Mouse (Mus musculus) kidney, adult 8-10 months (tissue): Measurements from ENCODE around the gene Myo5c.

Experiments
- DNase-seq, 2 experiments: peaks; one replicate each; pipeline ENCODE4 v3.0.0; 2022

Gene Myo5c

DNA sequence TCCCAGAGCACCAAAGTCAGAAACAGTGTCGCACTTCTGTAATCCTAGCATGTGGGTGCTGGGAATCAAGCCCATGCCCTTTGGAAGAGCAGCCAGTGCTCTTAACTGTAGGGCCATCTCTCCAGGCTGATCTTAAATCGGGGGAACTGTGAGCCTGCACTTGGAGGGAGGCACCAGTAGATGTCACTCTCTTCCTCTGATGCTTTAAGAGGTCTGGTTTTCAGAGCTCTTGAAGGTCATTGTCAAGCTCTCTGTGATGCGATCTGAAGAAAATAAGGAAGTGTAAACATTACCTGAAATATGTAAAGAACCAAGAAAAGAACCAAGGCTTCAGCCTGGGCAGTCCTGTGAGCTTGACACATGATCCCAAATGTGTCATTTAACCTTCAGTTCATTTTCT lies 51.0 kb downstream of the Myo5c start:
- peak; percentile 29 to 60 for DNase-seq

DNA sequence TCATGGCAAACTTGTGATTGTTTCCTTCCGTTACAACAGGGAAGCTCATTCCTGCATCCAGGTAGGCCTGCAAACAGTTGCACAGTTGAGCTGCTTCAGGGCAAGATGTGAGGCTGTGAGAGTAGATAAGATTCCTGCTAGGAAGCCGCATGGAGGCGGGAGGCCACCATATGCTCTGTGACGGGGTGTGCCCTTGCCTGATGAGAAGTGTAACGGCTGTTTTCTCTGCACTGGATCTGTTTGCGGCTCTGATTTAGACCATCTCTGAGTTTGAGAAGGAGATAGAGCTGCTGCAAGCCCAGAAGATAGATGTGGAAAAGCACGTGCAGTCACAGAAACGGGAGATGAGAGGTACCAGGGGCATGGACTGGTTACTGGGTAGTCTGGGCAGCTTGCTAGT lies 51.8 kb downstream of the Myo5c start:
- DNase-seq = no peak

- no peak for DNase-seq
Measured at GRCm38 (mm10) chr9:75285363-75285762, 53.5 kb downstream of the Myo5c start.

DNA sequence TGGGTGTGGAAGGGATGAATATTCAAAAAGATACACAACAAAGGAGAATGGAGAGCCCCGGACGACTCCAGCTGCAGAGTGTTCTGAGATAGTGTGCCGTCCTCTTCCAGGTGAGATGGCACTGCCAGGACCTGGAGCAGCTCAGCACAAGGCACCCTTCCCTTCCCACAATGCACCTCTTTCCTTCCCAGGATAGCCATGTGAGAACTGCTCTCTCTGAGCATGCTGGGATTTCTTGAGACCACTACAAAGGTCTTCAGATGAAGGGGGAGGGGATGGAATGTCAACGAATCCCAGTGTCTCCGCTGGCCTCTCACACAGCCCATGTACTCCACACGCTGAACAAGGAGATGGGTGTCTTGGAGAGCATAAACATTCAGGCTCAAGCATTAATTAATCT lies 55.8 kb downstream of the Myo5c start:
- DNase-seq = no peak

GRCm38 (mm10) chr9:75289545-75289944 lies 57.7 kb downstream of the Myo5c start:
- DNase-seq = peak in 1 of 2 experiments; percentile 21

DNA sequence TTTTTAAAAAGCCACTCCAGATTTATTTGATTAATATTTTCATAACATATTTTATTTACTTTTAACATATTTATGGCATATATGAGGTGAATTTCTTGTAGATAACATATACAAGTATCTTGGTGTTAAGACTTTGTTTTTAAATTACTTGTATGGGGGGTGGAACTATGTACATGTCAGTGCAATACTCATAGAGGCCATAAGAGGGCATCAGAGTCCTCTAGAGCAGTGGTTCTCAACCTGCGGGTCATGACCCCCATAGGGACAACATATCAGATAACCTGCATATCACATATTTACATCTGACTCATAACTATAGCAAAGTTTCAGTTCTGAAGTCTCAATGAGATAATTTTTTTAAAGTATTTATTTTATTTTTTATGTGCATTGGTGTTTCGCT lies 67.5 kb downstream of the Myo5c start:
- DNase-seq = no peak

- DNase-seq = no peak
Measured at GRCm38 (mm10) chr9:75303033-75303432, 71.2 kb downstream of the Myo5c start.

GRCm38 (mm10) chr9:75303701-75304261 lies 72.0 kb downstream of the Myo5c start:
- no peak for DNase-seq

DNA sequence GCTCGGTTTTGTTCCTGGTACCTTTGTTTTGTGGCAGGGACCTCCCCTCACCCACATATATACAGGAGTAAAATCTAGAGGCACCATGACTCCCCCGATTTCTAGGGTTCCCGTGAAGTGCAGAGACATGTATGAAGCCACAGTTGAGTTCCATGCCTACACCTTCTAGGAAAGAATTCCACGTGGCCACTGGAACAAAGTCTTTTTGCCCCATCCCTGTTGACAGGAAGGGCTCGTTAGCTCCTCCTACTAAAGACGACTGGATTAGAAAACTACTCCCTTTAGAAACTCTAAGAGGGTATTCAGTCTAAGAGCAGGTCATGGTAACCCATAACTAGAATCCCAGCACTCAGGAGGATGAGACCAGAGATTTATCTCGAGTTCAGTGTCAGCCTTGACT lies 72.5 kb downstream of the Myo5c start:
- DNase-seq = no peak

- no peak for DNase-seq
Measured at GRCm38 (mm10) chr9:75306126-75306898, 74.5 kb downstream of the Myo5c start, which contains the start of gene Gnb5. Gnb5 (plus strand) TSS chr9:75306288.

GRCm38 (mm10) chr9:75307015-75307414 lies 75.2 kb downstream of the Myo5c start:
- DNase-seq = no peak

DNA sequence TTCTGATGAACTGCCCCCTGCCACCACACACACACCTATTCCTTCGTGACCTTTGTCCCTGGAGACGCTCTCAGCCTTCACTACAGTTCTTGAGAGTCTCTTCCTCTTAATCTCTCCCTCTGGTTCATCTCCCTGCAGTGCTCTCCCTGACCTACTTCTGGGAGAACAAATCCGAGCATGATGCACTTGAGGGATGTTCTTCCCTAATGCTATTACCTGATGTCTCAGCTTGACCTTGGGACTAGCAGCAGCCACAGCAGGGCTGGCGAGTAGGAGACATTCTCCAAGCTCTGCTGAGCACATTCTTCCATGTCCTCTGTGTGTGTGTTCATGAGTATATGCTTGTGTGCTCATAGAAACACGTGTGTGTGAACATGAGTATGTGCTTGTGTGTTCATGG lies 76.8 kb downstream of the Myo5c start:
- no peak for DNase-seq

- peak; percentile 48 to 80 for DNase-seq
Measured at GRCm38 (mm10) chr9:75312008-75312407, 80.2 kb downstream of the Myo5c start.

- no peak for DNase-seq
Measured at GRCm38 (mm10) chr9:75313138-75313831, 81.5 kb downstream of the Myo5c start.

- peak; percentile 41 to 66 for DNase-seq
Measured at GRCm38 (mm10) chr9:75313832-75314516, 82.2 kb downstream of the Myo5c start.

GRCm38 (mm10) chr9:75314517-75315105 lies 82.8 kb downstream of the Myo5c start:
- no peak for DNase-seq

DNA sequence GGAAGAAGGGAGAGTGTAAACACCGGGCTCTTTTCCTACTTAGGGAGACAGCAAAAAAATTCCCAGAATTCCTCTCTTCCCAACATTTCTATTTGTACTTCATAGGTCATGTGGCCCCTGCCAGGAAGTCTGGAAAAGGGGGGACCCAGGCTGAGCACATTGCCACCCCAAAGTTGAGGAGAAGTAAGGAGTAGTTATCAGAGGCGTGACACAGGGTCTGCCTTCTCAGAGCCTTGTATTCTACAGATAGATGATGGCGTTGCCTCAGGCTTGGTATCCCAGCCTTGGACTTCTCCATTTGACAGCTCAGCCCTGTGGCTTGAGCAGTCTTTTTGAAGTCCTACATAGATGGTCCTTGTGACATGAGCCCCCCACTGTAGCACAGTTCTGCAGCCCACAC lies 83.4 kb downstream of the Myo5c start:
- DNase-seq = no peak

GRCm38 (mm10) chr9:75316771-75317170 lies 85.0 kb downstream of the Myo5c start:
- DNase-seq = no peak

GRCm38 (mm10) chr9:75318196-75318595 lies 86.4 kb downstream of the Myo5c start:
- no peak for DNase-seq

DNA sequence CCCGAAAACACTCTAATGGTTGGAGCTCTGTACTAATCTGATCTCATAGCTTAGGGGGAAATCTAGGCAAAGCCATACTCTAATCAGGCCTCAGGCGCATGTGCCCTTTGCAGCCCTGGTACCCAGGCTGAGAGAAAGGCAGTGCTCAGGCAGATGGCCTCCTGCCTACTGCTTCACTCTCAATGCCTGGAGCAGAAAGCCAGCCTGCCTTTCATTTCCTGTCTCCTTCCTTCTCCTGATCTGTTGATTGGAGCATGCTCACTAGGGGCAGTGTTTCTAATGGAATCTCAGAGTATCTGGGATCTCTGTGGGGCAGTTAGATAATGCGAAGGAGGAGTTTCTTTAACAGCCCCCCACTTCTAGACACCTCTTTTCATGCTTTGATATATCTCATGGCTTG lies 87.5 kb downstream of the Myo5c start:
- DNase-seq = no peak

- no peak for DNase-seq
Measured at GRCm38 (mm10) chr9:75322099-75322885, 90.5 kb downstream of the Myo5c start.

GRCm38 (mm10) chr9:75328047-75328446 lies 96.2 kb downstream of the Myo5c start:
- DNase-seq = no peak
